Mouse (Mus musculus) right cerebral cortex, adult 18-20 months (tissue): ENCODE data around the gene Cstf3.
"Not testable (repeated sequence)": the region's sequence is repeated elsewhere in the genome, so short reads cannot be mapped to it uniquely, and the experiment has no call there.

Source experiments
- DNase-seq: peaks from one replicate; pipeline ENCODE4 v3.0.0; 2022; ENCODE audit warnings: mixed read lengths

Cstf3 gene

DNA sequence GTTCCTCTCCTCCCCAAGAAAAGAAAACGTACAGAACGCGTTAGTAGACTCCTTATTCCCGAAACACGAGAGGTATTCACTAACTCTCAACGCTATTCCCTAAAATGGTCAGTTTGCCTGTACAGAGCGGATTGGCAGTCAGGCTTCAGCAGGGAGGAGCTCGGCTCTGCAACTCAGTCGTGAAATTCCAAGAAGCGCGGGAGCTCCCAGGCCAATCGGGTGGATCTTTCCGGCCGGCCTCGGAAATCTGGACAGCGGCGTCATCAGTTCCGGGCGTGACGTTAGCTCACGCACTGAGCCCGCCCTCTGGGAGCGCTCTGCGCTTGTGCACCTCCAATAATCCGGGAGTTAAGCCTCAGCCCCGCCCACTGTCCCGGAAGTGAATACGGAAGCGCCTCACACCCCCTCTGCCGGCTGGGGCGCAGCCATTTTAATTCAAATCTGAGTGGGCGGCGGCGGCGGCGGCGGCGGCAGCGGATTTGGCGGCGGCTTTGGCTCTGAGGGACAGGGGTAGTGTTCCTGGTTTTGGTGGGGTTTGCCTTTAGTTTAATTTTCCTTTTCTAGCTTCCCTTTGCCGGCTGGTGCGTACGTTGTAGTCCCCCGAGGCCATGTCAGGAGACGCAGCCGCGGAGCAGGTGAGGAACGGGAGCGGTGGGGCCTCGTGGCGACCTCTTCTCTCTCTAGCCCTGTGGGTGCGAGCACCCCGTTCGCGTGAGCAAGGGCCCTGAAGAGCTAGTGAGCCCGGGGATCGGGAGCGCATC lies at the start of gene Cstf3:
Gene Cstf3, plus strand, starts transcription at position 456 of the 761 bp plus-strand sequence.
- peak; percentile 100 for DNase-seq

DNA sequence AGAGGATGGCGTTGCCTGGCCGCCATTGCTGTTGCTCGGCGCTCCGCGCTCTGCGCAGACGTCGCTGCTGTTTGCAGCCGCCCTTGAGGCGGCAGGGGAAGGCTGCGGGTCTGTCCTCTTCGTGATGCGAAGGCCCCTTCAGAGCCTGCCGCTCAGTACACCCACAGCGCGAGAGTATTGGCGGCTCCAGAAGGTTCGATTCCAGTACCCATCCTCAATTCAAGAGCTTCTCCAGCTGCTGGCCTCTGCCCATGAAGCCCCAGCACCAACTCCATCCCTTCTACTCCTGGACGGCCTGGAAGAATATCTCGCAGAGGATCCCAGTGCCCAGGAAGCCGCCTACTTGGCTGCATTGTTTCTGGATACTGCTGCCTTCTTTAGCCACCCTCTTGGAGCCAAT lies 33.6 kb upstream of the Cstf3 start:
- not testable (repeated sequence) for DNase-seq

DNA sequence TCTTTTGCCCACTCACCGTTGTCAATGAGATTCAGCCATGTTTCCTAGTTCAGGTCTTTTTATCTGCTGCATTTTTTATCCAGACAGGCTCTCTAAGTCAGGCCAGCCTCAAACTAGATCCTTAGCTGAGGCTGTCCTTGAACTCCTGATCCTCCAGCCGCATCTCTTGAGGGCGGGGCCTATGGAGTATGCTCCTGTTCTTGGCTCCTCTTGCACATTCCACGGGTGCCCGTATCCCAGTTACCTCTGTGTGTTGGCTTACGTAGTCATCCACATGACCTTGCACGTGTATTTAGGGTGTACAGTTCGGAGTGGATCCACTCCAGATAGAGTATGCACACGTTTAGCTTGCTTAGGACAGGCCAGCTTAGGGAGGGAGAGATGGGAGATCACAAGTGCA lies 32.6 kb upstream of the Cstf3 start:
- no peak for DNase-seq

DNA sequence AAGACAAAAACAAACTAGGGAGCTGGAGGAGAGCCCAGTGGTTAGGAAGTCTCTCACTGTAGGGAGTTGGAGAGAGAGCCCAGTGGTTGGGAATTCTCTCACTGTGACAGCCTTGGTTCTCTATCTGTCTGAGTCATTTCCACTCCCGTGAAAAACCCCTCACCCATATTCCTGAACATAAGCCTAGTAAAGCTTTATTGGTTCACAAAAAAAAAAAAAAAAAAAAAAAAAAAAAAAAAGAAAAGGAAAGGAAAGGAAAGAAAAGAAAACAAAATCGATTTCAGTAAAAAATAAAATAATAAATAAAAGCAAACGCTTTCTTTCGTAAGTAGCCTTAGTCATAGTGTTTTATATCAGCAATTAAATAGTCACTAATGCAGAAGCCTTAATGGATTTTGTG lies 32.0 kb upstream of the Cstf3 start:
- no peak for DNase-seq

DNA sequence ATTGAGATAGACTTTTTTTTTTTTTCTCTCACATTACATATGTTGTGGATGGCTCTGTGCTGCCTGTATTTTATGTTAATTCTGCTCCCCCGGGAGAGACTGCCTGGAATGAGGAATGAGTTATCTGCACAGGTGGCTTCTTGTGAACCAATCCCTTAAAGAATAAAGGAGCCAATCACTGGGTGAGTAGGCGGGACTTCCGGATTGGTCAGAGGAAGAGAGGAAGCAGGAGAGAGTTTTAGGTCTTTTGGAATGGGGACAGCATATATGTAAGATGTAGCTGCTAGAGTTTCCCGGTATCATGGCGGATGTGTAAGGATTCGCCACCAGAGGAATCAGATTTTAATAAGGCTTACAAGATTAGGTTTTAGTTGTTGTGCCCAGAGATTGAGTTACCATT lies 31.4 kb upstream of the Cstf3 start:
- no peak for DNase-seq

DNA sequence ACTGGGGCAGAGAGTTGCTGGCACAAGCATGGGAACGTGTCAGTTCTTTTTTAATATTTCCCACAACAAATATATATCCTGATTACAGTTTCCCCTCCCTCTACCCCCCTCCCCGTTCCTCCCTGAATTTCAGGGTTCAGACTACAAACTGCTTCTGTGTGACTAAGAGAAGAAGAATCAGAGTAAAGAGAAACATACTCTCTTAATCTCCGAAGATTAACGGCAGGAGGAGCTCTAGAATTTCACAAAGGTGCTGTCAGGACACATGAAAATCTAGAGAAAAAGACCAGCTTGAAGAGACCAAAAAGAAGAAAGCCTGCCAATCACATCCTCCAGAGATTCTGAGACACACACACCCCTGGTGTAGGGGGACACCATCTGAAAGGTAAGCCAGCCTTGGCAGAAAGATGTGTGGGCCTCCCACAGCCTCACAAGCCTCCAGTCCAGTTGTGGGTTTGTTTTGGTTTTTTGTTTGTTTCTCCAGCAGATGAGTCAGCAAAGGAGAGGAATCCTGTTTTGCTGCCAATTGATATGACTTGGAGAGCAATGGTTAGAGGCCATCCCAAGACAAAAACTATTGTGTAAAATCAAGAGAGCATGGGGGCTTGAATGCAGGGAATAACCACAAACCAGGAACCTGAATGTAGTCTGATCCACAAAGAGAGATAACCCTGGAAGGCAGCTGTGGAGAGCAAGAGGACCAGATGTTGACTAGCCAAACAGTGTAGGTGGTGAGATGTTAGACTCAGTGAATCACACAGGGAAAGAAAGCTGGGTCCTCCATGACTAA lies 30.5 kb upstream of the Cstf3 start:
- no peak for DNase-seq

DNA sequence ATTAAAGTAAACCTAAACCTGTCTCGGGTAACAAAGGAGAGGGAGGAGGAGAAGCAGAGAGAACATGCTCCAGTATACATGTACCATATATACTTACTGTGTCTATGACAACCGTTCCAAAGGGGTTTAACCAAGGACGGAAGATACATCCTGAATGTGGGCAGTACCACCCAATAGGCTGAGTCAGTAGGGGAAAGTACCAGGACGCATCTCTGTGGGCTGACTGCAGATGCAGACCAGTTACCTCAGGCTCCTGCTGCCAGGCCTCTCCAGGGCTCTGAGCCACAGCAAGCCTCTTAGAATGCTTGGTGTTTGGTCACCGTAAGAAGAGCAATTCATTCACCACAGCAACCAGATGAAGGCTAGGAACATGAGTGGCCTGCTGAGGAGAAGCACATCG lies 28.9 kb upstream of the Cstf3 start:
- no peak for DNase-seq

GRCm38 (mm10) chr2:104561986-104562532 lies 28.3 kb upstream of the Cstf3 start:
- DNase-seq, result no peak

GRCm38 (mm10) chr2:104572066-104572465 lies 18.3 kb upstream of the Cstf3 start:
- no peak for DNase-seq

DNA sequence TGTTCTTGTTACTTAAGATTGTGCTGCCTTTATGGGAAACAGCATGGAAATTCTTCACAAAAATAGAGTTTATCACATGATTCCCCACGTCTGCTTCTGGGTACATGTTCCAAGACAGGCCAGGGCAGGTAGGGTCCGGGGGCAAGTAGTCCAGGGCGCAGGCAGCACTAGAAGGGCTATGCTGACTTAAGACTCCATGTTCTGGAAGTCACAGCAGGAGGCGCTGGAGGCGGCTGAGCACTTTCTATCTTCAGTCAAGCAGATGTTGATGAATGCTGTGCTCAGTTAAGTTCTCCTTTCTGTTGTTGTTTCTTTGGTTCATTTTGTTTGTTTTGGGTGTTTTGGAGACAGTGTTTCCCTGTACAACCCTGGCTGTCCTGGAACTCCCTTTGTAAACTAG lies 14.1 kb upstream of the Cstf3 start:
- DNase-seq, result no peak

DNA sequence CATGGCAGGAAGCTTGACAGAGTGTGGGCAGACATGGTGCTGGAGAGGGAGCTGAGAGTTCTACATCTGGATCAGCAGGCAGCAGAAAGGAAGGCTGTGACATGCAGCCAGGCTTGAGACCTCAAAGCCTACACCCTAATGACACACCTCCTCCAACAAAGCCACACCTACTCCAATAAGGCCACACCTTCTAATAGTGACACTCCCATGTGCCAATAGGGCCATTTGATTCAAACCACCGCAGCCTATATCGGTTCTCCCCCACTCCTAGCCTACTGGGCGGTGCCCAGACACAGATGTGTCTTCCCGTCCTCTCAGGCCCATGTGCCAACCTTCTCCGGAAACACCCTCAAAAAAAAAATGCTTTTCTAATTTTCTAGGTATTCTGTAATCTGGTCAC lies 12.3 kb upstream of the Cstf3 start:
- no peak for DNase-seq

DNA sequence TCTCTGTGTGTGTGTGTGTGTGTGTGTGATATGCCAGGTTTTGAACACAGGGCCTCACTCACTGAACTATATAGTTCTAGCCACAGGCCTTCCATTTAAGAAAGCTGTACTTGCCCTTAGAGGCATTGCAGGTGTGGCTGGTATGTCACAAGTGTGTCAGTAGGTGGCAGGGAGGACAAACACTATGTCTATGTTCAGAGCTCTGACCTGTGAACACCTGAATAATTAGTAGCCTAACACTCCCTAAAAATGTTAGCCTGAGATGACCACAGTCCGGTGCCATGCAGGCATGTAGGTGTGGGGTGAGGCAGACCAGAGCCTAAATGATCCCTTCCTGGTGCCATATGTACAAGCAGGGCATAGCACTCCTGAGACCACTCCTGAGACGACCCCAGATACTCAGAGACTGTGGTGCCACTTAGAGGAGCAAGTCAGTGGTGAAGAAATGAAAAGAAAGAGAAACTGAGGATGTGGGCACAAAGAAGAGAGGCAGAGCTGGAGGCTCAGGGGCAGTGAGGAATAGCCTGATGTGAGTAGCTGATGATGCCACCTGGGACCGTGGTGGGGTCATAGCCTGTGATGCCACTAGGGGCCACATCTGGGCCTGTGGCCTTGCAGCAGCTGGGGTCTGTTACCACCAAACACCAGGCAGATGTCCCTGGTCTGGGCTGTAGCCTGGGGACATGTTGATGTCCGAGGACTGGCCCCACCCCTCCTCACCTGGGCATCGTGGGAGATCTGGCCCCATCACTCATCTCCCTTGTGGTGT lies 11.3 kb upstream of the Cstf3 start:
- no peak for DNase-seq

DNA sequence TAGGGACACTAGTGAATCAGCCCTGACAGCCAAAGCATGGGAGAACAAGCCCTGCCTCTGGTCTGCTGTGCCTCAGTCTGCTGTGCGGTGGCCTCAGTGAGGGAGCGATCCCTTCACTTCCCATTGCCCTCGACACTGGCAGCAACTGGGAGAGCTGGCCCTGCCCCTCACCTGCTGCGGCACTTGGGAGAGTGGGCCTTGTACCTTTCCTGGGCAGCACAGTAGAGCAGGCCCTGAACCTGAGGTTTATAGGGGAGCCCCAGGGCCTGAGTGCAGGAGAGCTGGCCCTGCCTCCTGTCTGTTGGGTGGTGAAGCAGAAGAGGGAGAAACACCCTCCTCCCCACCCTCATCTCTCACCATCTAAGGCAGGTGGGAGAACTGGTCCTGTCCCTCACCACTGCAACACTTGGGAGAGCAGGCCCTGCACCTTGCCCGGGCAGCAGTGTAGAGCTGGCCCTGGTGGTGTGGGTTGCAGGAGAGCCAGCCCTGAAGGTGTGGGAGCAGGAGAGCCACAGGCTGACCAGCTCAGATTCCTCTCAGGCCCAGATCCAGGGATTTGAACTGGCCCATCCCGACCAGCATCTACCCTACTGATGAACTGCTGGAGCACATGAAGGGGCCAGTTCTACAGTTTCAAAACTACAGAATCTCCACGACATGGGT lies 10.4 kb upstream of the Cstf3 start:
- no peak for DNase-seq

- no peak for DNase-seq
These were observed 8.9 kb upstream of the Cstf3 start for GRCm38 (mm10) chr2:104581281-104581879.

DNA sequence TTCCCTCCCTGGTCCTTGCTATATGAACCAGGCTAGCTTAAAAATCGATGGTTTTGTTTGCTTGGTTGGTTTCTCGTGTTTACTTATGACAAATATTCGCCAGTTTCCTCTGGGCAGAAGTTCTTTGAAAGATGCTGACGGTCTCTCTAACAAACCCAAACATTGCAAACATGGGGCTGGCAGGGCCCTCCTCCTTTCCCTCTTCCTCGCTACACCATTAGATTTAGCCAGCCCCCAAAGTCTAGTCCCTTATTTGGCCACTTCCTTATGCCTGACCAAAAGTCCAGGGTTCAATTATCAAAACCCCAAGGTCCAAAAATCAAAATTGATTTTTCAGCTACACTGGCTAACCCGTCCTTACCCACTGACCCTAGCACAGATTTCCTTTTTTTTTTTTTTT lies 7.3 kb upstream of the Cstf3 start:
- no peak for DNase-seq

DNA sequence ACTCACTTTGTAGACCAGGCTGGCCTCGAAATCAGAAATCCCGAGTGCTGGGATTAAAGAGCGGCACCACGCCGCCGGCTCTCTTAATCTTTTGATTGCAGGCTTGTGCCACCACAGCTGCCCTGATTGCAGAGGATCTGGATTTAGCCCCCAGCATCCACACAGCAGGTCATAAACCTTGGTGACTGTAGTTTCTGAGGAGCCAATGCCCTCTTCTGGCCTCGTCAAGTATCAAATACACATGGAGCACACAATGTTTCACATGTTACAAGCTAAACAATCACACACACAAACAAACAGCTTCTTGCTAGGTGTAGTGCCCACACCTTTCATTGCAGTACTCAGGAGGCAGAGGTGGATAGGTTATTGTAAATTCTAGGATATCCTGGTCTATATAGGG lies 6.1 kb upstream of the Cstf3 start:
- DNase-seq, result no peak

GRCm38 (mm10) chr2:104585645-104586044 lies 4.7 kb upstream of the Cstf3 start:
- no peak for DNase-seq

DNA sequence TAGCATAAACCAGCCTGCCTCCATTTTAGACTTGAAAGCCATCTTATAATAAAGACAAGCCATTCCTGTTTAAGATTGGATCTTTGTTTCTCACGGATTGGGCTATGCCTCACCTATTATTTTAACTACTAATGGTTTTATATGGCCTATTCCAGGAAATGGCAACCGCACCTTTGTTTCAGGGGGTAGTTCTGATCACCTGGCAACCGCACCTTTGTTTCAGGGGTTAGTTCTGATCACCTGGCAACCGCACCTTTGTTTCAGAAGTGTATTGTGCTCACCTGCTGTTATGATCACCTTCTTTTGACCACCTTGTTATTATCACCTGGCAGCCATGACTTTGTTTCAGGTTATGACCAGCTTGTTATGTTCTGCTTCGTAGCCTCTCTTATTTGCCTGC lies 1.8 kb upstream of the Cstf3 start:
- no peak for DNase-seq

GRCm38 (mm10) chr2:104590829-104591117 lies 450 bp downstream of the Cstf3 start:
- DNase-seq, result no peak

DNA sequence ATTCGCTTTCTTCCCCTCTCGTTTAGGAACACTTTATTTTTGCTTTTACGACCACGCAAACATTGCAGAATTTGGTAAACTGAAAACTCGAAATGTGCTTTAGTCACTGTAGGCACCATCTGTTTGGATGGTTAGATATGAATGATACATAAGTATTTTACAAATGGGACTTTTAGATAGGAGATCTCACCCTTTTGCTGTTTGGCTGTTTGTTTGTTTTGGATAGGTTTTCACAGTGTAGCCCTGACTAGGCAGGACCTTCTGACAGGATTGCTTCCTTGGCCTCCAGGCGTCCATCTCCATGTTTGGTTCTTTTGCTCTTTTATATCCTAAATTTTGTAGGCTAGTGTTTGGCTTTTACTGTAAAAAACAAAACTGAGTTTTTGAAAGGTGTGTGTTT lies 818 bp downstream of the Cstf3 start:
- no peak for DNase-seq

DNA sequence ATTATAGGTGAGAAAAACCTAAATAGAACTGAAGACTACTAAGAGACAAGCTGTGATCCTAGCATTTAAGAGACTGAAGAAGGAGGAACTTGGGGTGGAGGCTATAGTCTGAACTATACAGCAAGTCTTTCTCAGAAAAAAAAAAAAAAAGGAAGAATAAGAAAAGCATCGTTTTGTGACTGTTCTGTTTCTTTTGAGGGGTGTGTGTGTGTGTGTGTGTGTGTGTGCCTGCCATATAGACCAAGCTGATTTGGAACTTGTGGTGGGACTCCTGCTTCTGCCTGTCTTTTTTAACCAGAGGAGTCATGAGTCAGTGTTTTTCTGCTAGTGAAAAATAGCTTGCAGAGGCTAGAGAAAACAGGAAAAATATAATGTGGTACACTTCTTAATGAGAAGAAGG lies 4.7 kb downstream of the Cstf3 start:
- DNase-seq, result no peak

- no peak for DNase-seq
These were observed 13.1 kb downstream of the Cstf3 start for GRCm38 (mm10) chr2:104603431-104603830.

- DNase-seq, result no peak
These were observed 14.4 kb downstream of the Cstf3 start for GRCm38 (mm10) chr2:104604718-104605117.
